11 mouse cellular contexts compared by ENCODE assay signal in genomic region chr9:102771308-102771895, GRCm38 (mm10). TPM values are rescaled to one million over a fixed set of nuclear protein-coding genes. Genes with fewer than 3 reads are reported as not detected.
A peak's percentile ranks its signal among the peaks of the same experiment; 100 is the strongest.
DNase-seq lines count a peak whose midpoint lies in the region; ATAC-seq and TF ChIP-seq lines count a peak whose summit lies in the region.
"Had no signal": no experiment of that assay in that cellular context is flagged by ENCODE, and none has a peak within 500 bp of the region (broad histone marks: within the 10 kb centered on the region; RNA-seq: fewer than 3 reads in every experiment).

No protein-coding gene starts in this region.

- WGBS in hindbrain, embryonic 10.5 days, result 55% methylated on average over 21 of the region's 21 CpGs
- 56% methylated on average over 20 of the region's 21 CpGs for WGBS in hindbrain, embryonic 16.5 days
- 27% methylated on average over 21 of the region's 21 CpGs for WGBS in kidney, postnatal 0 days

- 0 out of 2 replicates have a peak overlapping the region, but pooled peaks have one; percentile 1 for H3K27ac ChIP-seq in hindbrain, embryonic 10.5 days
- H3K27ac ChIP-seq in hindbrain, embryonic 16.5 days (ENCODE audit: low read depth, low read length), result no peak overlapping the region
- no peak overlapping the region for H3K27ac ChIP-seq in kidney, postnatal 0 days
- H3K27ac ChIP-seq: liver, embryonic 13.5 days had no signal

- H3K9me3 ChIP-seq in hindbrain, embryonic 10.5 days, result no peaks in the 10 kb centered on the region
- H3K9me3 ChIP-seq in hindbrain, embryonic 16.5 days (ENCODE audit: control insufficient read depth, low read length), result no peaks in the 10 kb centered on the region
- no peaks in the 10 kb centered on the region for H3K9me3 ChIP-seq in kidney, postnatal 0 days (replicated peaks; ENCODE audit: low read length)
- H3K9me3 ChIP-seq: liver, embryonic 13.5 days had no signal

- no peak overlapping the region for H3K9ac ChIP-seq in hindbrain, embryonic 16.5 days (ENCODE audit: low read depth, low read length)
- H3K9ac ChIP-seq in kidney, postnatal 0 days (ENCODE audit: low read depth, low read length), result no peak overlapping the region
- H3K9ac ChIP-seq: liver, embryonic 13.5 days had no signal

- H3K4me1 ChIP-seq in hindbrain, embryonic 10.5 days (replicated peaks), result peaks cover 13% of the 10 kb centered on the region
- peaks cover 3% of the 10 kb centered on the region; the same call in 1 of the 2 replicates for H3K4me1 ChIP-seq in hindbrain, embryonic 16.5 days (ENCODE audit: control insufficient read depth, insufficient read depth, low read depth, low read length)
- peaks cover 10% of the 10 kb centered on the region; the same call in 1 of the 2 replicates for H3K4me1 ChIP-seq in kidney, postnatal 0 days (replicated peaks; ENCODE audit: insufficient read depth, low read length)

- no peak overlapping the region for H3K4me3 ChIP-seq in hindbrain, embryonic 10.5 days
- no peak overlapping the region for H3K4me3 ChIP-seq in hindbrain, embryonic 16.5 days (ENCODE audit: low read length)
- no peak overlapping the region for H3K4me3 ChIP-seq in kidney, postnatal 0 days (replicated peaks; ENCODE audit: low read depth, low read length)
- H3K4me3 ChIP-seq: liver, embryonic 13.5 days had no signal

- DNase-seq in hindbrain, embryonic 10.5 days (ENCODE audit: low spot score), result no peak
- peak; percentile 72 for DNase-seq in ZHBTc4 (ENCODE audit: low read depth, low spot score)
- peak; percentile 54 for DNase-seq in kidney, postnatal 0 days (ENCODE audit: low spot score)
- DNase-seq in lung, postnatal 36 days, result peak; percentile 75
- DNase-seq in MN1 (ENCODE audit: low spot score), result no peak
- no peak for DNase-seq in layer of hippocampus, adult 11-12 months (ENCODE audit: low spot score)
- DNase-seq: cerebellum, adult 18-20 months; heart, adult 11 months; liver, embryonic 13.5 days had no signal

- H3K27me3 ChIP-seq in hindbrain, embryonic 10.5 days (ENCODE audit: insufficient read depth, poor library complexity, severe bottlenecking), result no peaks in the 10 kb centered on the region
- no peaks in the 10 kb centered on the region for H3K27me3 ChIP-seq in hindbrain, embryonic 16.5 days (replicated peaks; ENCODE audit: control insufficient read depth, insufficient read depth, low read length)
- no peaks in the 10 kb centered on the region for H3K27me3 ChIP-seq in kidney, postnatal 0 days (ENCODE audit: insufficient read depth, low read length)
- H3K27me3 ChIP-seq: liver, embryonic 13.5 days had no signal

- no peaks in the 10 kb centered on the region for H3K36me3 ChIP-seq in hindbrain, embryonic 10.5 days
- no peaks in the 10 kb centered on the region for H3K36me3 ChIP-seq in hindbrain, embryonic 16.5 days (ENCODE audit: control insufficient read depth, insufficient read depth, low read length)
- H3K36me3 ChIP-seq in kidney, postnatal 0 days (ENCODE audit: insufficient read depth, low read length), result no peaks in the 10 kb centered on the region
- H3K36me3 ChIP-seq: liver, embryonic 13.5 days had no signal

- H3K4me2 ChIP-seq in hindbrain, embryonic 16.5 days (ENCODE audit: low read length), result no peak overlapping the region
- H3K4me2 ChIP-seq in kidney, postnatal 0 days (ENCODE audit: low read length), result peak overlapping the region; percentile 21; the same call in 1 of the 2 replicates
- H3K4me2 ChIP-seq: liver, embryonic 13.5 days had no signal

- no peak for ATAC-seq in hindbrain, embryonic 16.5 days
- ATAC-seq in kidney, postnatal 0 days (replicated peaks; ENCODE audit: low FRiP score, low read depth), result no peak
- ATAC-seq in inflammation-experienced regulatory T-cells, adult 6 months, result no peak

- no peak for TF ChIP-seq CTCF in kidney, postnatal 0 days (IDR thresholded peaks at IDR 0.05; ENCODE audit: low read depth)

RNA-seq across cellular contexts. Expression of gene Amotl2, which starts 54.9 kb away (rescaled TPM):
- 67.6 and 70.1 TPM in 2 replicates for polyA plus RNA-seq in hindbrain, embryonic 10.5 days (2016; fragmentation: Nextera tagmentation; extraction: Ambion mirVana)
- 40.7 and 47.5 TPM in 2 replicates for polyA plus RNA-seq in hindbrain, embryonic 16.5 days (2015; fragmentation: Nextera tagmentation; extraction: Ambion mirVana)
- polyA plus RNA-seq in kidney, postnatal 0 days (2015; fragmentation: Nextera tagmentation; extraction: Ambion mirVana), result 40.8 and 44.3 TPM in 2 replicates
- under 1 TPM in 1 of 3 experiments, not detected in 2; 0.21 TPM for polyA plus RNA-seq in inflammation-experienced regulatory T-cells, adult 6 months (2017; shearing (Covaris generic))

Comparison
In these comparisons a context has a peak if more than half of its experiments do, and no peak if none do; other contexts are left out.
1. DNase-seq: peak in ZHBTc4 (single experiment), kidney, postnatal 0 days (single experiment) and lung, postnatal 36 days (single experiment); none in hindbrain, embryonic 10.5 days (single experiment), MN1 (single experiment) and layer of hippocampus, adult 11-12 months (single experiment).
2. RNA of gene Amotl2, which starts 54.9 kb away (polyA plus RNA-seq): 67.6 to 70.1 TPM in hindbrain, embryonic 10.5 days, 40.8 to 44.3 TPM in kidney, postnatal 0 days and 40.7 to 47.5 TPM in hindbrain, embryonic 16.5 days; 0.21 TPM in inflammation-experienced regulatory T-cells, adult 6 months; every median in the first group is over 10 times any median in the second.